Mouse (Mus musculus) liver, embryonic 16.5 days (tissue): ENCODE data around the gene Gm20906. TPM values are rescaled to one million over a fixed set of nuclear protein-coding genes. Genes with fewer than 3 reads are reported as not detected.
"Not testable (repeated sequence)": the region's sequence is repeated elsewhere in the genome, so short reads cannot be mapped to it uniquely, and the experiment has no call there.

Experiments used
- ATAC-seq: fragments of 200-750 bp; cut with Nextera tagmentation; 2 replicates; pipeline ENCODE4 v1.8.0; 2017; ENCODE audit warnings: low read depth, mild to moderate bottlenecking, moderate number of reproducible peaks, moderate library complexity
- H3K27ac ChIP-seq: fragments of 300-500 bp; sonication (generic); 2 replicates; pipeline ENCODE4 v1.5.1; 2014; ENCODE audit warnings: mild to moderate bottlenecking, low read length
- H3K27me3 ChIP-seq: fragments of 300-500 bp; sonication (generic); 2 replicates; pipeline ENCODE4 v1.6.1; 2014; ENCODE audit warnings: low read depth, low read length, mixed read lengths; ENCODE audit not compliant: control insufficient read depth, insufficient read depth
- H3K36me3 ChIP-seq: fragments of 300-500 bp; sonication (generic); 2 replicates; pipeline ENCODE4 v1.6.1; 2014; ENCODE audit warnings: mild to moderate bottlenecking; ENCODE audit not compliant: control insufficient read depth, insufficient read depth
- H3K4me1 ChIP-seq: fragments of 300-500 bp; sonication (generic); 2 replicates; pipeline ENCODE4 v1.6.1; 2014; ENCODE audit warnings: low read depth, low read length, mixed read lengths; ENCODE audit not compliant: control insufficient read depth
- H3K4me2 ChIP-seq: fragments of 300-500 bp; sonication (generic); 2 replicates; pipeline ENCODE4 v1.6.1; 2014; ENCODE audit warnings: low read depth, low read length, mixed read lengths
- H3K4me3 ChIP-seq: fragments of 300-500 bp; sonication (generic); 2 replicates; pipeline ENCODE4 v1.5.1; 2014; ENCODE audit warnings: low read depth, mild to moderate bottlenecking, low read length
- H3K9ac ChIP-seq: fragments of 300-500 bp; sonication (generic); 2 replicates; pipeline ENCODE4 v1.6.1; 2014; ENCODE audit warnings: low read depth, low read length
- H3K9me3 ChIP-seq: fragments of 300-500 bp; sonication (generic); replicated peaks from 2 replicates; pipeline ENCODE4 v1.6.1; 2016; ENCODE audit warnings: low read length; ENCODE audit not compliant: control insufficient read depth
- WGBS: fragments of 180-500 bp; shearing (Covaris S2); extraction: QIAGEN DNeasy Blood & Tissue Kit; methylation state at CpG from one replicate; pipeline ENCODE4 v1.1.7; 2014; ENCODE audit not compliant: insufficient replicate concordance; 5-methylcytosine and 5-hydroxymethylcytosine counted together
- polyA plus RNA-seq: library from polyadenylated mRNA; unstranded; fragments of >200 nt; fragmentation: Nextera tagmentation; extraction: Ambion mirVana; gene quantifications from 2 replicates; pipeline ENCODE4 v1.2.1, GENCODE M21; 2015

The Gm20906 gene
- polyA plus RNA-seq = not detected in 2 replicates

- H3K4me3 ChIP-seq, ATAC-seq, H3K4me2 ChIP-seq, H3K27ac ChIP-seq, H3K4me1 ChIP-seq, H3K36me3 ChIP-seq, H3K9ac ChIP-seq, H3K27me3 ChIP-seq, H3K9me3 ChIP-seq: not testable (repeated sequence)
- no CpG with 5 or more reads among the region's 6 CpGs for WGBS
Measured at GRCm38 (mm10) chrY:87550666-87551065, at the start of gene Gm20906. TSS of gene Gm20906 (plus strand) at chrY:87550966.
